Mouse (Mus musculus) liver, embryonic 11.5 days (tissue): ENCODE data around the gene Tubgcp5. TPM values are rescaled to one million over a fixed set of nuclear protein-coding genes. Genes with fewer than 3 reads are reported as not detected.

Experiments used
- ATAC-seq: fragments of 200-750 bp; cut with Nextera tagmentation; replicated peaks from 2 replicates; pipeline ENCODE4 v1.8.0; 2017; ENCODE audit warnings: moderate number of reproducible peaks, mild to moderate bottlenecking, moderate TSS enrichment, moderate library complexity; ENCODE audit not compliant: low FRiP score
- DNase-seq: peaks from one replicate; pipeline ENCODE4 v3.0.0-alpha.2; 2017; ENCODE audit warnings: low spot score
- H3K27ac ChIP-seq: fragments of 300-500 bp; sonication (generic); 2 replicates; pipeline ENCODE4 v1.5.1; 2014; ENCODE audit warnings: mild to moderate bottlenecking, low read depth, low read length, control low read depth
- H3K27me3 ChIP-seq: fragments of 300-500 bp; sonication (generic); replicated peaks from 2 replicates; pipeline ENCODE4 v1.6.1; 2014; ENCODE audit warnings: low read length, mixed read lengths; ENCODE audit not compliant: control insufficient read depth, insufficient read depth
- H3K36me3 ChIP-seq: fragments of 300-500 bp; sonication (generic); 2 replicates; pipeline ENCODE4 v1.6.1; 2014; ENCODE audit warnings: mild to moderate bottlenecking, low read length, moderate library complexity, mixed read lengths; ENCODE audit not compliant: control insufficient read depth, insufficient read depth
- H3K4me1 ChIP-seq: fragments of 300-500 bp; sonication (generic); replicated peaks from 2 replicates; pipeline ENCODE4 v1.6.1; 2014; ENCODE audit warnings: low read length, mixed read lengths; ENCODE audit not compliant: control insufficient read depth, insufficient read depth
- H3K4me2 ChIP-seq: fragments of 300-500 bp; sonication (generic); 2 replicates; pipeline ENCODE4 v1.6.1; 2014; ENCODE audit warnings: mild to moderate bottlenecking, control low read depth, moderate library complexity
- H3K4me3 ChIP-seq: fragments of 300-500 bp; sonication (generic); 2 replicates; pipeline ENCODE4 v1.5.1; 2014; ENCODE audit warnings: low read depth, low read length, control low read depth
- H3K9ac ChIP-seq: fragments of 300-500 bp; sonication (generic); 2 replicates; pipeline ENCODE4 v1.6.1; 2014; ENCODE audit warnings: low read depth, low read length, control low read depth
- H3K9me3 ChIP-seq: fragments of 300-500 bp; sonication (generic); 2 replicates; pipeline ENCODE4 v1.6.1; 2016; ENCODE audit warnings: low read length, inconsistent platforms, mixed read lengths; ENCODE audit not compliant: control insufficient read depth
- WGBS: fragments of 180-500 bp; shearing (Covaris S2); extraction: QIAGEN DNeasy Blood & Tissue Kit; methylation state at CpG from one replicate; pipeline ENCODE4 v1.1.7; 2014; 5-methylcytosine and 5-hydroxymethylcytosine counted together
- polyA plus RNA-seq: library from polyadenylated mRNA; unstranded; fragments of >200 nt; fragmentation: Nextera tagmentation; extraction: Ambion mirVana; gene quantifications from 2 replicates; pipeline ENCODE4 v1.2.1, GENCODE M21; 2014

Tubgcp5 gene
- polyA plus RNA-seq, 1 experiment from 2014 or later = 25.0 TPM

DNA sequence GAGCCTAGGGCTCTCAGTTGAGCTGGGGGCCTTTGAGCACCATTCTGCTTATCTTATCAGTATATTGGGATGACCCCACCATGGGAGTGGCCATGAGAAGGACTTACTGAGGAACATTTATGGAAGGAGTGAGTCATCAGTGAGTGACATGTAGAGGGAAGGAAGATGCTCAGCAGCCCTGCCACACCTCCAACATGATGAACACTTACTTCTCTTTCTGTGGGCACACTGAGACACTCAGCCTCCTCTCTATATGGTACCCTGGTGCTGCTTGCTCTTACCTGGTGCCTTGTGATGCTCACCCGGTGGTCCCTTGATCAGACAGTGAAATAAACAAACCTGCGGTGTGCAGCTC lies 65.5 kb downstream of the Tubgcp5 start:
- WGBS = 76% methylated on average over 2 of the region's 2 CpGs
- no peak overlapping the region for H3K4me3 ChIP-seq
- H3K27me3 ChIP-seq = no peaks in the 10 kb centered on the region
- 0 out of 2 replicates have a peak, but pooled peaks cover 6% of the 10 kb centered on the region for H3K4me1 ChIP-seq
- H3K4me2 ChIP-seq = no peak overlapping the region
- no peaks in the 10 kb centered on the region for H3K9me3 ChIP-seq
- H3K9ac ChIP-seq = no peak overlapping the region
- H3K36me3 ChIP-seq = no peaks in the 10 kb centered on the region
- ATAC-seq (no peak), DNase-seq (no peak)
- H3K27ac ChIP-seq = no peak overlapping the region

DNA sequence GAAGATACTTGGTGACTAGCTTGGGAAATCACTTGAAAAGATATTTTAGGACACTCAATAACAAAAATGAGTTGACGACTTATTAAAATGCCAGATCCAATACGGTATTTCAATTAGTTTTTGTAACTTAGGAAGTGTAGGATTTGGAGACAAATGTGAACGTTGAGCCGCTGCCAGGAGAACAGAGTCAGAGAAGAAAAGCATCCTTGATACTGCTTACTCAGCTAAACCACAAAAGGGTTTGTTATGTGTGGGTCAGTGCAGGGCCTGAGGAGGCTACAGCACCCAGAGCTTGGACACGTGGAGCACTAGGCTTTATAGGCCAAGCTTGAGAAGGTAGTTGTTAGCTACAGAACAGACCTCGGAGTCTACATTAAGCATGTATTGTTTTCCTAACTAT lies 66.0 kb downstream of the Tubgcp5 start:
- no peak overlapping the region for H3K4me2 ChIP-seq
- H3K27ac ChIP-seq = no peak overlapping the region
- H3K4me3 ChIP-seq = no peak overlapping the region
- no peaks in the 10 kb centered on the region for H3K27me3 ChIP-seq
- H3K36me3 ChIP-seq = no peaks in the 10 kb centered on the region
- H3K4me1 ChIP-seq = 0 out of 2 replicates have a peak, but pooled peaks cover 6% of the 10 kb centered on the region
- WGBS = 88% methylated on average over 6 of the region's 6 CpGs
- H3K9ac ChIP-seq = no peak overlapping the region
- no peak for ATAC-seq
- no peaks in the 10 kb centered on the region for H3K9me3 ChIP-seq
- DNase-seq = no peak

DNA sequence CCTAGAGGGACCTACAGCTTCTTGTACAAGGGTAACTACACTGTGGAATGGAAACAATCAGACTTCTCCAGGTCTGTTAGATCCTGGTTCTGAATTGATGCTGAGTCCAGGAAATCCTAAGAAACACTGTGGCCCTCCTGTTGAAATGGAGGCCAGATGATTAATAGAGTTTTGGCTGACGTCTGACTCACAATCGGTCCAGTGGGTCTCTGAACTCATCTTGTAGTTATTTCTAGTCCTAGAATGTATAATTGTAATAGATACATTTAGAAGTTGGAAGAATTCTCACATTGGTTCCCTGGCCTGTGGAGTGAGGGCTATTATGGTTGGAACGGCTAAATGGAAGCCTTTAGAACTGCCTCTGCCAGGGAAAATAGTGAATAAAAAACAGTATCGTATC lies 67.2 kb downstream of the Tubgcp5 start:
- Histone ChIP-seq H3K9me3 (no peaks in the 10 kb centered on the region), H3K27ac (no peak overlapping the region), H3K4me2 (no peak overlapping the region), H3K9ac (no peak overlapping the region), H3K4me3 (no peak overlapping the region), H3K4me1 (0 out of 2 replicates have a peak, but pooled peaks cover 6% of the 10 kb centered on the region), H3K36me3 (no peaks in the 10 kb centered on the region), H3K27me3 (no peaks in the 10 kb centered on the region)
- ATAC-seq (no peak), DNase-seq (no peak)
- 84% methylated on average over 4 of the region's 4 CpGs for whole genome bisulfite sequencing

DNA sequence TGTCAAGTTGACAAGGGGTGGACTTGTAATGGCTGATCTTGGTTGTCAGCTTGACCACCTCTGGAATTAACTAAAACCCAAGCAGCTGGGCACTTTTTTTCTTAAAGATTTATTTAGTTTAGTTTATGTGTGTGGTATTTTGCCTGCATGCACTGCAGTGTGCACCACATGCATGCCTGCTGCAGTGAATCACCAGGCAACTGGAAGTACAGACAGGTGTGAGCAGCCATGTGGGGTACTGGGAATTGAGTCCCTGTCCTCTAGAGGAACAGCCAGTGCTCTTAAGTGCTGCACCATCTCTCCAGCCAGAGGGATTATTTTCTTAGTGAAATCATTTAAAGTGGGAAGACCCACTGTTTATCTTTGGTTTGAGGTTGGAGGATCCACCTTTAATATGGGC lies 71.1 kb downstream of the Tubgcp5 start:
- Histone ChIP-seq H3K9me3 (no peaks in the 10 kb centered on the region), H3K4me3 (no peak overlapping the region), H3K36me3 (no peaks in the 10 kb centered on the region), H3K27me3 (no peaks in the 10 kb centered on the region), H3K4me1 (no peaks in the 10 kb centered on the region), H3K9ac (no peak overlapping the region), H3K4me2 (no peak overlapping the region), H3K27ac (no peak overlapping the region)
- no peak for DNase-seq
- ATAC-seq = no peak

DNA sequence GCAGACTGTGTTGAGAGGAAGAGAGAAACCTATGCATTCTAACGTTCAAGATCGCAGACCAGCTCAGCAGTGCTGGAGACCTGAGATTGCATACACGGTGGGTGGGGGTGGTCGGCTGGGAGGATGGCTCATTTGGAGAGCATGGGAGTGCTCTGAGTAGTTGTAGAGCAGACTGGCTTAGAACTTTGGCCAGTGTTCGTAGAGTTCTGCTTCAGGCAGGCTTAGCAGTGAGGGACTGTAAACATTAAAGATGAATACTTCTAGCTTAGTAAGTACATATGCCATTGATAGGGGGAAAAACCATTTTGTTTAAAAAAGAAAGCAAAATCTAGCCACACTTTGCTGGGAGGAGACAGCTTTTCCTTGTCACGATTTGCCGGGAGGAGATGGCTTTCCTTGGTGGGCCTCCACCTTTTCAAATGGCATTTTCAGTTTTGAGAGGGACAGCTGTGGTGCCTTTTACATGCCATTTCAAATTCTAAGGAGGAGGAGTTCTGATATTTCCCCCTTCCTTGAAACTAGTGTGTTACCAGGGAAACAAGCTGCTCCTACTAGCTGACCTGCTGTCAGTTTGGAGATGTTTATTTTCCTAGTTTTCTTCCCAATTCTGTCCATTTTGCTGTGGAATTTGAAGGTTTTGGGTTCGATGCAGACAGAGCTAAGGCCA lies 71.9 kb downstream of the Tubgcp5 start:
- ATAC-seq (no peak), DNase-seq (no peak)
- Histone ChIP-seq H3K4me3 (no peak overlapping the region), H3K9ac (no peak overlapping the region), H3K27ac (no peak overlapping the region), H3K27me3 (no peaks in the 10 kb centered on the region), H3K4me2 (no peak overlapping the region), H3K9me3 (no peaks in the 10 kb centered on the region), H3K36me3 (no peaks in the 10 kb centered on the region), H3K4me1 (no peaks in the 10 kb centered on the region)
- WGBS = 63% methylated on average over 8 of the region's 8 CpGs

DNA sequence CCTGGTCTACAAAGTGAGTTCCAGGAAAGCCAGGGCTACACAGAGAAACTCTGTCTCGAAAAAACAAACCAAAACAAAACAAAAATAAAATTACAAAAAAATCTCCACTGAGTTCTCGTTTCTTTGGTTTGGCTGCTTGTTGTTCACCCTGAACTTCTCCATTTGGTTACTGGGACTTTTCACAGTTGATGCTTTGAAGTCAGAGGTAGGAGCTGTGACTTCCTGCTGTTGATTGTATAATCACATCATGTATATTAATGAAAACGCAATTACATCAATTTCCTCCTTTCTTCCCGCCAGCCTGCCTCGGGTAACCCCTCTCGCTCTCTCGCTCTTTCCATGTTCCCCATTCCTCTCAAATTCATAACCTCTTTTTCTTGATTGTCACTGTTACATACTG lies 74.3 kb downstream of the Tubgcp5 start:
- no peak for ATAC-seq
- no peaks in the 10 kb centered on the region for H3K4me1 ChIP-seq
- H3K27me3 ChIP-seq = no peaks in the 10 kb centered on the region
- no peak overlapping the region for H3K27ac ChIP-seq
- H3K36me3 ChIP-seq = no peaks in the 10 kb centered on the region
- no peak for DNase-seq
- 77% methylated on average over 7 of the region's 7 CpGs for WGBS
- no peak overlapping the region for H3K9ac ChIP-seq
- no peak overlapping the region for H3K4me2 ChIP-seq
- no peak overlapping the region for H3K4me3 ChIP-seq
- H3K9me3 ChIP-seq = no peaks in the 10 kb centered on the region

DNA sequence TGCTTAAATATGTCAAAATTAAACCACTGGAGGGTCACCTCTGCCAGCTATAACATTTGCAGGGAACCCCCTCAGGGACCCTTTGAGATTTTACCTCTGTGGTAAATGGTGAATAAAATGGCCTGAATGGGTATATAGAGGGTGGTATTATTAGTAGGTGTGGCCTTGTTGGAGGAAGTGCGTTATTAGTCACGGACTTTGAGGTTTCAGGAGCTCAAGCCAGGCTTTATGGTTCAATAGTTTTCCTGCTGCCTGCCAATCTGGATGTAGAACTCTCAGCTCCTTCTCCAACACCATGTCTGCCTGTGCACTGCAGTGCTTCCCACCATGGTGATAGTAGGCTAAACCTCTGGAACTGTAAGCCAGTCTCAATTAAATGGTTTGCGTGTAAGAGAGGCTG lies 75.3 kb downstream of the Tubgcp5 start:
- H3K27me3 ChIP-seq = no peaks in the 10 kb centered on the region

DNA sequence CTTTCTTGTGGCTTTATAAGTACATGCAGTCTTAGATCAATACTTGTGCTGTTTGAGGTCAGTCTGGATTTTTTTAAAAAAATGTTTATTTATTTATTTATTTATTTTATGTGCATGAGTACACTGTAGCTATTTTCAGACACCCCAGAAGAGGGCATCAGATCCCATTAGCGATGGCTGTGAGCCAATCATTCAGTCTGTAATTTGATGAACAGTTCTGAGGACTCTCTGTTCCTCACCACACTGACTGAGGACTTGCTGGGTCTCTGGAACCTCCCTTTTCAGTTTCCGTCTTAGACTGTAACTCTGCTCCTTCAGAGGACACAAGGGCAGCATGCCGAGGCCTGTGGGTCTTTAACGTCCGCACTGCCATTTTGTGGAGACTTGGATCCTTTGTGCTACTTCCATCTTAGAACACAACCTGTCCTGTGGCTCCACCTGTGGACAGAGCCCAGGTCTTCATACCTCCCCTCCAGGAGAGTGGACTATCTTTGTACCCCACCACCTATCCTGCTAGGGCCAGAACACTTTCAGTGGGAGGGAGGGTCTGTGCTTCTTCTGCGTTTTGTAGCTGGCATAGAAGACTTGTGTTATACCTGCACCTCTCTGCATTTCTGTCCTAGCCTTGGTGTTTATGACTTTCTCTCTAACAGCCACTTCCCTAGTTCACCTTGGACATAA lies 76.5 kb downstream of the Tubgcp5 start:
- ATAC-seq = no peak
- H3K27ac ChIP-seq = no peak overlapping the region
- H3K4me3 ChIP-seq = no peak overlapping the region
- DNase-seq = no peak
- H3K9me3 ChIP-seq = no peaks in the 10 kb centered on the region
- no peaks in the 10 kb centered on the region for H3K27me3 ChIP-seq
- 92% methylated on average over 6 of the region's 6 CpGs for WGBS
- H3K4me1 ChIP-seq = no peaks in the 10 kb centered on the region
- H3K36me3 ChIP-seq = peaks cover 3% of the 10 kb centered on the region; the same call in 1 of the 2 replicates
- H3K9ac ChIP-seq = no peak overlapping the region
- H3K4me2 ChIP-seq = no peak overlapping the region

More for the DNA sequence above, 75.3 kb downstream of the Tubgcp5 start:
- ATAC-seq = no peak
- Histone ChIP-seq H3K27ac (no peak overlapping the region), H3K36me3 (peaks cover 3% of the 10 kb centered on the region; the same call in 1 of the 2 replicates), H3K4me1 (no peaks in the 10 kb centered on the region), H3K4me3 (no peak overlapping the region), H3K4me2 (no peak overlapping the region), H3K9ac (no peak overlapping the region), H3K9me3 (no peaks in the 10 kb centered on the region)
- no peak for DNase-seq
- WGBS = 80% methylated on average over 3 of the region's 3 CpGs

DNA sequence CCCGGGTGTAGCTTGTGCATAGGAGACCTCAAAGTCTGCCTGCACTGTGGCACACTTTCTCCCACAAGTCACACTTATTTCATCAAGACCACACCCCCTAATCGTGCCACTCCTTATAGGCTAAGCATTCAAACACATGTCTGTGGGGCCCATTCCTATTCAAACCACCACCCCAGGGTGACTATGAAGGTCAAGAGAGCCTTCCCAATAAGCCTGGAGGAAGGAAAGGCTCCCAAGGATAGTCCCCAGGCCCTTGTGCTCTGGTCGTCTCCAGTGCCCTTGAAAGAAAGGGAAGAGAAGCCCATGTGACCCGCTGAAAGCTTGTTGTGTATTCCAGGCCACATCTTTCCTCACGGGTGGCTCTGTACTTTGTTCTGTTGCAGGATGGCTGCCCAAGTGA lies 77.5 kb downstream of the Tubgcp5 start:
- 76% methylated on average over 5 of the region's 5 CpGs for WGBS
- DNase-seq (no peak), ATAC-seq (no peak)
- Histone ChIP-seq H3K4me2 (no peak overlapping the region), H3K36me3 (peaks cover 3% of the 10 kb centered on the region; the same call in 1 of the 2 replicates), H3K9me3 (no peaks in the 10 kb centered on the region), H3K4me3 (no peak overlapping the region), H3K27ac (no peak overlapping the region), H3K27me3 (no peaks in the 10 kb centered on the region), H3K4me1 (no peaks in the 10 kb centered on the region), H3K9ac (no peak overlapping the region)
